Mouse (Mus musculus): ENCODE measurements around the gene Ndufs7.

DNA sequence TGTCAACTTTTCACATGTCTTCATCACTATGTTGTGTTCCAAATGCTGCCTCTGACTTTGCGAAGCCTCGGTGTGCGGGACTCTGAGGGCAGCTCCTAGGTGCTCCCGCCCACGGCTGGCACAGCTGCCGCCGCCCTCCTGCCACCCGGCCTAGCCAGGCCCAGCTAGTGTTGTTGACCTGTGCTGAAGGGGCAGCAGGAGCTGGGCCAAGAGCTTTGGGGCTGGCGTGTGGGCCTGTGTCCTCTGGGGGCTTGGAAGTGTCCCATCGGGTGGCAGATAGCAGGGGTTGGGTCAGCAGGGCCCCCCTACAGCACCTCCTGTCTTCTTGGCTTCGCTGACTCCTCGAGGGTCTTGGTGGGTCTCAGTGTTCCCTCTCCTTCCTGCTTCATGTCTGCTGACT lies 30.4 kb downstream of the Ndufs7 start:
- no peak for TF ChIP-seq CTCF (IDR thresholded peaks at IDR 0.05; ENCODE audit: control insufficient read depth, insufficient read depth, low read length)
- no peak for TF ChIP-seq POLR2A (IDR thresholded peaks at IDR 0.05; ENCODE audit: borderline replicate concordance, control insufficient read depth, low read depth, low read length)

All from bone marrow, adult 2 months (tissue).